Mouse (Mus musculus): ENCODE measurements around the gene Rcc1. TPM values are rescaled to one million over a fixed set of nuclear protein-coding genes. Genes with fewer than 3 reads are reported as not detected.

Rcc1 gene
- 103 and 109 TPM in 2 replicates for polyA plus RNA-seq (2016; fragmentation: Nextera tagmentation; extraction: Ambion mirVana)

GRCm38 (mm10) chr4:132353481-132353885, at the start of gene Rcc1:
TSS of gene Rcc1 (minus strand) at chr4:132353605.
- no peaks in the 10 kb centered on the region for H3K9me3 ChIP-seq
- H3K27me3 ChIP-seq: no peaks in the 10 kb centered on the region
- H3K4me3 ChIP-seq (replicated peaks): peak within 1 kb of the TSS; percentile 78
- peak; percentile 92 for ATAC-seq (ENCODE audit: low FRiP score)
- peaks cover 44% of the 10 kb centered on the region for H3K36me3 ChIP-seq (replicated peaks)
- H3K27ac ChIP-seq: peak within 1 kb of the TSS; percentile 91
- peaks cover 18% of the 10 kb centered on the region for H3K4me1 ChIP-seq
- WGBS: under 1% methylated on average over 31 of the region's 31 CpGs
- peak within 1 kb of the TSS; percentile 84 for H3K9ac ChIP-seq
- H3K4me2 ChIP-seq: peak within 1 kb of the TSS; percentile 89

GRCm38 (mm10) chr4:132401016-132401415, 47.6 kb upstream of the Rcc1 start:
- Histone ChIP-seq H3K4me2 (no peak overlapping the region), H3K9ac (no peak overlapping the region), H3K9me3 (no peaks in the 10 kb centered on the region), H3K4me3 (replicated peaks) (no peak overlapping the region), H3K27ac (no peak overlapping the region), H3K4me1 (peaks cover 8% of the 10 kb centered on the region), H3K36me3 (replicated peaks) (peaks cover 10% of the 10 kb centered on the region; the same call in 1 of the 2 replicates), H3K27me3 (no peaks in the 10 kb centered on the region)
- WGBS: 94% methylated on average over 9 of the region's 9 CpGs
- ATAC-seq (ENCODE audit: low FRiP score): no peak

- Histone ChIP-seq H3K27ac (no peak overlapping the region), H3K9ac (no peak overlapping the region), H3K4me3 (replicated peaks) (no peak overlapping the region), H3K4me1 (peaks cover 8% of the 10 kb centered on the region), H3K9me3 (no peaks in the 10 kb centered on the region), H3K27me3 (no peaks in the 10 kb centered on the region), H3K36me3 (replicated peaks) (peaks cover 5% of the 10 kb centered on the region; the same call in 1 of the 2 replicates), H3K4me2 (no peak overlapping the region)
- ATAC-seq (ENCODE audit: low FRiP score): no peak
- 82% methylated on average over 5 of the region's 5 CpGs for WGBS
Measured at GRCm38 (mm10) chr4:132398863-132399262, 45.5 kb upstream of the Rcc1 start.

GRCm38 (mm10) chr4:132398045-132398774, 44.8 kb upstream of the Rcc1 start:
- Histone ChIP-seq H3K9ac (peak overlapping the region; percentile 7; the same call in 1 of the 2 replicates), H3K27ac (no peak overlapping the region)

GRCm38 (mm10) chr4:132397120-132397519, 43.7 kb upstream of the Rcc1 start:
- WGBS: 84% methylated on average over 3 of the region's 3 CpGs
- Histone ChIP-seq H3K4me3 (replicated peaks) (no peak overlapping the region), H3K36me3 (replicated peaks) (peaks cover 5% of the 10 kb centered on the region; the same call in 1 of the 2 replicates)

More at GRCm38 (mm10) chr4:132398045-132398774, 44.8 kb upstream of the Rcc1 start:
- H3K27me3 ChIP-seq: no peaks in the 10 kb centered on the region
- H3K9me3 ChIP-seq: no peaks in the 10 kb centered on the region
- peaks cover 8% of the 10 kb centered on the region for H3K4me1 ChIP-seq
- peaks cover 5% of the 10 kb centered on the region; the same call in 1 of the 2 replicates for H3K36me3 ChIP-seq (replicated peaks)
- no peak overlapping the region for H3K4me3 ChIP-seq (replicated peaks)
- H3K4me2 ChIP-seq: no peak overlapping the region; the same call in 1 of the 2 replicates
- ATAC-seq (ENCODE audit: low FRiP score): no peak
- WGBS: 47% methylated on average over 11 of the region's 11 CpGs

GRCm38 (mm10) chr4:132396251-132396650, 42.8 kb upstream of the Rcc1 start:
- Histone ChIP-seq H3K27me3 (no peaks in the 10 kb centered on the region), H3K27ac (no peak overlapping the region), H3K4me3 (replicated peaks) (no peak overlapping the region), H3K36me3 (replicated peaks) (peaks cover 5% of the 10 kb centered on the region; the same call in 1 of the 2 replicates), H3K9me3 (no peaks in the 10 kb centered on the region), H3K4me1 (peaks cover 8% of the 10 kb centered on the region), H3K4me2 (no peak overlapping the region), H3K9ac (no peak overlapping the region)
- whole genome bisulfite sequencing: 93% methylated on average over 7 of the region's 7 CpGs
- ATAC-seq (ENCODE audit: low FRiP score): no peak

More at GRCm38 (mm10) chr4:132397120-132397519, 43.7 kb upstream of the Rcc1 start:
- no peak for ATAC-seq (ENCODE audit: low FRiP score)
- Histone ChIP-seq H3K4me2 (no peak overlapping the region), H3K9me3 (no peaks in the 10 kb centered on the region), H3K4me1 (peaks cover 8% of the 10 kb centered on the region), H3K27ac (no peak overlapping the region), H3K9ac (no peak overlapping the region), H3K27me3 (no peaks in the 10 kb centered on the region)

GRCm38 (mm10) chr4:132391063-132391740, 37.8 kb upstream of the Rcc1 start:
- no peak for ATAC-seq (ENCODE audit: low FRiP score)
- Histone ChIP-seq H3K4me3 (replicated peaks) (no peak overlapping the region), H3K27me3 (no peaks in the 10 kb centered on the region), H3K4me2 (no peak overlapping the region), H3K9ac (no peak overlapping the region), H3K36me3 (replicated peaks) (0 out of 2 replicates have a peak, but pooled peaks cover 1% of the 10 kb centered on the region), H3K4me1 (no peaks in the 10 kb centered on the region), H3K27ac (no peak overlapping the region), H3K9me3 (no peaks in the 10 kb centered on the region)
- WGBS: 91% methylated on average over 8 of the region's 8 CpGs

- Histone ChIP-seq H3K36me3 (replicated peaks) (peaks cover 14% of the 10 kb centered on the region), H3K27ac (no peak overlapping the region), H3K27me3 (no peaks in the 10 kb centered on the region), H3K4me1 (no peaks in the 10 kb centered on the region), H3K9me3 (no peaks in the 10 kb centered on the region), H3K9ac (no peak overlapping the region), H3K4me2 (no peak overlapping the region), H3K4me3 (replicated peaks) (no peak overlapping the region)
- ATAC-seq (ENCODE audit: low FRiP score): no peak
- 92% methylated on average over 4 of the region's 4 CpGs for WGBS
Measured at GRCm38 (mm10) chr4:132389302-132389701, 35.9 kb upstream of the Rcc1 start.

- Histone ChIP-seq H3K27ac (no peak overlapping the region), H3K36me3 (replicated peaks) (peaks cover 21% of the 10 kb centered on the region), H3K9me3 (no peaks in the 10 kb centered on the region), H3K4me1 (no peaks in the 10 kb centered on the region), H3K9ac (no peak overlapping the region), H3K27me3 (no peaks in the 10 kb centered on the region), H3K4me2 (no peak overlapping the region), H3K4me3 (replicated peaks) (no peak overlapping the region)
- no peak for ATAC-seq (ENCODE audit: low FRiP score)
- 85% methylated on average over 5 of the region's 5 CpGs for WGBS
Measured at GRCm38 (mm10) chr4:132387617-132388016, 34.2 kb upstream of the Rcc1 start.

GRCm38 (mm10) chr4:132386846-132387245, 33.4 kb upstream of the Rcc1 start:
- H3K4me3 ChIP-seq (replicated peaks): no peak overlapping the region

GRCm38 (mm10) chr4:132385771-132386410, 32.5 kb upstream of the Rcc1 start:
- Histone ChIP-seq H3K27ac (no peak overlapping the region), H3K36me3 (replicated peaks) (peaks cover 24% of the 10 kb centered on the region), H3K4me3 (replicated peaks) (no peak overlapping the region), H3K27me3 (no peaks in the 10 kb centered on the region), H3K9ac (no peak overlapping the region), H3K4me1 (no peaks in the 10 kb centered on the region), H3K4me2 (no peak overlapping the region), H3K9me3 (no peaks in the 10 kb centered on the region)
- ATAC-seq (ENCODE audit: low FRiP score): no peak
- 85% methylated on average over 8 of the region's 8 CpGs for WGBS

More at GRCm38 (mm10) chr4:132386846-132387245, 33.4 kb upstream of the Rcc1 start:
- Histone ChIP-seq H3K9me3 (no peaks in the 10 kb centered on the region), H3K4me1 (no peaks in the 10 kb centered on the region), H3K27ac (no peak overlapping the region), H3K36me3 (replicated peaks) (peaks cover 24% of the 10 kb centered on the region), H3K9ac (no peak overlapping the region), H3K4me2 (no peak overlapping the region), H3K27me3 (no peaks in the 10 kb centered on the region)
- WGBS: 97% methylated on average over 7 of the region's 7 CpGs
- no peak for ATAC-seq (ENCODE audit: low FRiP score)

GRCm38 (mm10) chr4:132383455-132383854, 30.1 kb upstream of the Rcc1 start:
- whole genome bisulfite sequencing: 93% methylated on average over 3 of the region's 3 CpGs
- ATAC-seq (ENCODE audit: low FRiP score): no peak
- H3K36me3 ChIP-seq (replicated peaks): peaks cover 25% of the 10 kb centered on the region
- no peak overlapping the region for H3K27ac ChIP-seq
- H3K27me3 ChIP-seq: no peaks in the 10 kb centered on the region
- no peak overlapping the region for H3K4me2 ChIP-seq
- H3K4me1 ChIP-seq: no peaks in the 10 kb centered on the region
- H3K9me3 ChIP-seq: no peaks in the 10 kb centered on the region
- no peak overlapping the region for H3K4me3 ChIP-seq (replicated peaks)
- no peak overlapping the region for H3K9ac ChIP-seq

Data from forebrain, embryonic 12.5 days (tissue).